Mouse (Mus musculus) 416B (cell line): ENCODE results near the gene Srarp.

Experiments used
- DNase-seq: peaks from one replicate; pipeline ENCODE4 v3.0.0; 2011; ENCODE audit warnings: low read depth

Gene Srarp

DNA sequence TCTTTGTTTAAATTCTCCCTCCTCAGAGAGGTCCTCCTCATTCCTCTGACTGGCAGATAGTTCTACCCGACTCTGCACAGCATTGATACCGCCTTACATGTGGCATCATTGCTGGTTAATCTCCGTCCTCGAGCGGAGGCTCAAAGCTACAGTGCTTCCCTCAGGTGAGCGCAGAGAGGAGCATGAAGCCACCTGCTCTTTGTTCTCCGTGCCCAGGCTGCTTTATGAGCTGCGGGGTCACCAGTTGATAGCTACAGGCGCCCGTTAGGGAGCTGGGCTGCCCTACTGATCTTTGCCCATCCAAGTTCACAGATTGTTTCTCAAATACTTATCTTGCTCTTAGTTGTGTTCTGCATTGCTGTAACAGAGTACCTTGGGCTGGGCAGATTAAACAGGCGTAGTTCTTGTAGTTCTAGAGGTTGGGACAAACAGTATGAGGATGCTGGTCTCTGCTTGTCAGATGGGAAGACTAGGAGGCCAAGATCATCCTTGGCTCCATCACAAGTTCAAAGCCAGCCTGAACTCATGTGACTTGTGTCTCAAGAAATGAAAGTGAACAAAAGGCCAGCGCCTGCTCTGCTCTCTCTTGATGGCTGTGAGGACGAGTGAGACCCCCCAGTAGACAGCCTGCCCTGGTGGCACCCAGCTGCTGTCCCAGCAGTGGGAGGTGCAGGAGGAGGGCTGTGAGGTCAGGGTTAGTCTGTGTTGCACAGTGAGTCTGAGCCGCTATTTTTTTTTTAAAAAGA is 20.5 kb upstream of the Srarp start:
- DNase-seq: no peak

GRCm38 (mm10) chr4:141455526-141455925 is 19.6 kb upstream of the Srarp start:
- no peak for DNase-seq

GRCm38 (mm10) chr4:141454581-141455350 is 18.9 kb upstream of the Srarp start:
- peak; percentile 86 for DNase-seq

GRCm38 (mm10) chr4:141451916-141452450 is 16.1 kb upstream of the Srarp start:
- DNase-seq: no peak

DNA sequence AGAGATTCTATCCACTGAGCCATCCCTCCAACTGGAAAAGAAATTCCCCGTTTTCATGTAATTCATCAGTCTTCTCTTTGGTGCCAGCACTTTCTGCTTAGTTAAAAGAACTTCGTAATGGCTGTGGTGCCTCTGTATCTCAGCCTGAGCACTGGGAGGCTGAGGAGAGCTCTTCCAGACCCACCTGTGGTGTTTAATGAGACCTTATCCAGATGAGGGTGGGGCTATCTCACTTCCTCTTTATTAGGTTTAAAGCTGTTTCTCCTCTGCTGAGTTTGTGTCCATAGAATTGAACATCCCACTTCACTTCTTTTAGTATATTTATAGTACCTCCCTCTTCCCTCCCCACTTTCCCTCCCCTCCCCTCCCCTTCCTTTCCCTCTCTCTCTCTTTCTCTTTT is 15.3 kb upstream of the Srarp start:
- DNase-seq: peak; percentile 37

DNA sequence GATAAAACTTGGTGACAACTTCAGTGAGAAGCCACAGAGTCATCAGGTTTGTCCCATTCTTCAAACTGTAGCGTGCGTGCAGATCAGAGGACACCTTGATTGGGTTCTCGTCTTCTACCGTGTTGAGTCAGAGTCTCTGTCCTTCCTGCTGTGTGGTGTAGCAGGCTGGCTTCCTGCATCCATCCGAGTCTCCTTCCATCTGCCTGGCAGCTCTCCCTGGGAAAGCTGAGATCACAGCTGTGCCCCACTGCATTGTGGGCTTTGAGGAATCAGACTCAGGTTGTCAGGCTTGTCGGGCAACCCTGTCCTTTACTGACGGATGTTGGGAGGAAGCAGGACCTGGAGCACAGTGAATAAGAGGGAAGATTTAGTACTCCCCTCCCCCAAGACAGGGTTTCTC is 10.3 kb upstream of the Srarp start:
- no peak for DNase-seq

DNA sequence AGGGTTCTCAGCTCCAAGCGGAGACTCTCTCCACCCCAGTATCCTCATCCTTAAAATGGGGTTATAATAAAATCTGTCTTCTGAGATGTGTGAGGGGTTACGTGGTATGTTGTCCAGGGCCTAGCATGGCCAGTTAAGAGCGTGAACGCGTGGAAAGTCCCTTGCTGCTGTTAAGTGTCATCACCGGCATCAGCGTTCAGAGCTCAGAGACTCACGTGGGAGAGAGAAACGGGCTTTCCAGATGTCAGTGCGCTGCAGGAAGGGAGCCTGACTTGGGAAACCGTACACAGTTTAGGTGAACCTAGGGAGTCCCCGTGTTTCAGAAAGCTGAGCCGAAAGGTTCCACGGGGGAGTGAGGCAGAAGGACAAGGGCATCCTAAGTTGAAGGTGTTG is 9.4 kb upstream of the Srarp start:
- no peak for DNase-seq

DNA sequence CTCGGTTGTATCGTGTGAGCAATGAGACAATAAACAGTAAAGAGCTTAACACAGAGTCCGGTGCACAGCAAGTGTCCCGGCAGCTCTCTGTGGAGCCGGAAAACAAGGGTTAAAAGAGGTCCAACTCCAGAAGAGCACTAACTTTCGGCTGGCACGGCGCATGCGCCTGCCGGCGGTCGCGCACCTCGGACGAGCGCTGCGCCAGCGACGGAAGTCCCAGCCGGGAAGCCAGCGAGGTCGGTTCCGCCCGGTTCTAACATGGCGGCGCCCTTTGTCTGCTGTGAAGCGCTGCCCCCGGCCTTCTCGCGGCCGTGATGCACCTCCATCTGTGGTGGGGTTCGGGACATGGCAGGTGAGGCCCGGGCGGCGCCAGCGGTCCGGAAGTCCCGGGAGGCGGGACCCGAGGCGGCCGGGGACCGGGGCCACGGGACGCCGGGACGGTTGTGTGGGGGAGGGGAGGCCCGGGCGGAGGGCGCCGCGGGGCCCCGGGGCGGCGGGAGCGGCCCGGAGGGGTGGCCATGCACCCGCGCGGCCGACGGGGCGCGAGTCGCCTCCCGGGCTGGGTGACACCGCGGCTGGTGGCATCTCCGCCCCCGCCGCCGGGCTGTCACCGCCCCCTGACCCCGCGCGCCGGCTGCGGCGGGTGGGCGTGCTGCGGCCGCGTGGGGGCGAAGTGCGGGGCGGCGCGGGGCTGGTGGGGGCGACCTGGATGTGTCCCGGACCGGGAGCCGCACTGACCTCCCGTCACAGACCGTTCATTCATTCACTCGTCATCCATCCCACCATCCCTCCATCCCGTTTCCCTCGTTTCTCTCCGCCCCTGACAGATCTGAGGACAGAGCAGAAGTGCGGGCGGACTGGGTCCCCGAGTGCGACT is 8.8 kb upstream of the Srarp start, which contains the start of gene Zbtb17:
Zbtb17 (plus strand) TSS at position 204 of the 877 bp plus-strand sequence.
- peak; percentile 87 for DNase-seq

DNA sequence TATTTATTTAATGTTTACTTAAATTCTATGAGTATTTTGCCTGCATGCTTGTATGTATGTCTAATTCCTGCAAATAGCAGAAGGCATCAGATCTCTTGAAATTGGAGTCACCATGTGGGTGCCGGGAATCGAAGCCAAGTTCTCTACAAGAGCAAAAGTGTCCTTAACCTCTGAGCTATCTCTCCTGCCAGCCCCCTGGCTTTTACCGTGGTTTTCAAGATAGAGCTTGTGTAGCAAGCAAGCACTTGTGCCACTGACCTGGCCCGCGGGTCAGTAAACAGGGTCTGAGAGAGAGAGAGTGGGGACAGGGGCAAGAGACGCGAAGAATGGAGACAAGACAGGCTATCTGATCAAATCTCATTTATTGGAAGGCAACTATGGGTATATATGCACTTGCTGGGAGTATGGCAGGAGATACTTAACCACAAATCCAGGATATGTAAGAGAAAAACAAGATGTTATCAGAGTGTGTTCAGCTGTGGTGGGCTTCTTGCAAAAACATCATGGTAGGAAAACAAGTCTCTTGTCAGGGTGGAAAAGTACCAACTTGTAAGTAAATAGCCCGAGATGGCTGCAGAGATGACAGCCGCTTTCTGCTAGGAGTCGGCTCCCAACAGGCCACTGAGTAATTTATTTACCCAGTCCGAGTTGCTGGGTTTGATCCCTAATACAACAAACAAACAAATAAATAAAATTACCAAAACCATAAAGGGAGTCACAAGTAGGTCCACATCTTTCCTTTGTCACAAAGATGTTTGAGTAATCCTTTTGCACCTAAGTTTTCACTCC is 7.9 kb upstream of the Srarp start:
- DNase-seq: no peak

GRCm38 (mm10) chr4:141440877-141441276 is 5.0 kb upstream of the Srarp start:
- DNase-seq: no peak

- DNase-seq: no peak
Measured at GRCm38 (mm10) chr4:141439083-141439803, 3.3 kb upstream of the Srarp start.

DNA sequence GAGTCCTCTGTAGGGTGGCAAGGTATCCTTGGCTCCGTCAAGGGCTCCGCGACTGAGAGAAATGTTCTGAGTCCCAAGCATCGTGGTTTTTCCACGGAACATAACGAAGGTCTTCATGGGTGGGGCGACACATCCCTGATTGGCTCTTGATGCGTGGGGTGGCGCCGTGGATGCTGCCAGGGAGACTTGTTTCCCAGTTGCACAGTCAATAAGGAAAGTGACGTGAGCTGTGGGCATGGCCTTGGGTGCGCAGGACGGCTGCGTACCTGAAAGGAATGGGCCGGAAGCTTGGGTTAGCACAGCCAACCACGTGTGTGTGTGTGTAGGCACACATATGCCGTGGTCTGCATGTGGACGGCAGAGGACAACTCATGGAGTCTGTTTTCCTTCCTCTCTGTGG is 2.7 kb downstream of the Srarp start:
- no peak for DNase-seq

- no peak for DNase-seq
Measured at GRCm38 (mm10) chr4:141432666-141433065, 3.2 kb downstream of the Srarp start.

DNA sequence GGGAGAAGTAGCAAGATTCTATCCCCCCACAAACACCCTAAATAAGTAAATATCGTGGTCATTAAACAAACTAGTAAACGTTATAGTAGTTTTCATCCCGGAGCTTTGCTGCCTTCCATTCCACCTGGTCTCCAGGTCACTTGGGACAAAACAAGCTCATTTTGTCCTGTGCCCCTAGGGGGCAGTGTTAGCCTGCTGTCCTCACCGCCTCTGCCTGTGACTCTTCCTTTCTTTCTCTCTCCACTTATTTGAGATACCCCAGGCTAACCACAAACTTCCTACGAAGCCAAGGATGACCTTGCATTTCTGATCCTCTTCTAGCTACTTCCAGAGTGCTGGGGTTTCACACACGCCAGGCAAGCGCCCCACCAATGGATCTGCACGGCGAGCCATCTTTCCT is 4.9 kb downstream of the Srarp start:
- DNase-seq: peak; percentile 87

GRCm38 (mm10) chr4:141429847-141430246 is 6.1 kb downstream of the Srarp start:
- DNase-seq: peak; percentile 62

DNA sequence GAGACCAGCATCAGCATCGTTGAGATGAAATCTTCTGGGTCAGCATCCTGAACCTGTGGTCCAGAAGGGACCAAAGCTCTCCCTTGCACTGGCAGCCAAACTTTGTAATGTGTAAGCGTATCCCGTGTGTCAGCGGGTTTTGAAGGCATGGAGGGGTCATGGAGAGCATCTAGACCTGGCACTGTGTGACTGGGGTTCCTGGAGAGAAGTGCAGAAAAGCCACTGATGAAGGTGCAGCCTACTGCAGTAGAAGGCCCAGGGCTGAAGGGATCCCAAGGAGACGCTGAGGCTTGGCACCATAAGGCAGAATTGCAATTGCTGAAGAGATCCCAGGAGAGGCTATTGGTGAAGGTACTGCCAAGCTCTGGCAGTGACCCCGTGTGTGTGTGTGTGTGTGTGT is 6.5 kb downstream of the Srarp start:
- DNase-seq: no peak

DNA sequence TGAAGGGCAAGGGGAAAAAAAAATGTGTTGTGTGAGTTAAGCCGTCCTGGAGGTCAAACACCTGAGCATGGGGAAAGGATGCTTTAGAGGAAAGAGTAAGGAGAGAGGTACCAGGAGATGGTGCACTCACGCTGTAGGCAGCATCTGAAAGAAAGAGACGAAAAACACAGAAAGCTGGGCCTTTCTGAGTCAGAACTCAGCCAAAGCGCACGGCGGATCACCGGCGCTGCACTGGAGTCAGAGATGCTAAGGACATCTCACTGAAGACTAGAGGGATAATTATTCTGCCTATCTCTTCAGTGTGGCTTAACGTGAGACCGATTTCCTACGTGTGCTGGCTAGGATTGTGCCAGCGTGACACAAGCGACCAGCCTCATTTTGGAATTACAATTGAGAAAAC is 8.0 kb downstream of the Srarp start:
- DNase-seq: no peak

GRCm38 (mm10) chr4:141426796-141427745 is 8.8 kb downstream of the Srarp start:
- no peak for DNase-seq
